Mouse (Mus musculus): ENCODE measurements around the gene Htt.

DNA sequence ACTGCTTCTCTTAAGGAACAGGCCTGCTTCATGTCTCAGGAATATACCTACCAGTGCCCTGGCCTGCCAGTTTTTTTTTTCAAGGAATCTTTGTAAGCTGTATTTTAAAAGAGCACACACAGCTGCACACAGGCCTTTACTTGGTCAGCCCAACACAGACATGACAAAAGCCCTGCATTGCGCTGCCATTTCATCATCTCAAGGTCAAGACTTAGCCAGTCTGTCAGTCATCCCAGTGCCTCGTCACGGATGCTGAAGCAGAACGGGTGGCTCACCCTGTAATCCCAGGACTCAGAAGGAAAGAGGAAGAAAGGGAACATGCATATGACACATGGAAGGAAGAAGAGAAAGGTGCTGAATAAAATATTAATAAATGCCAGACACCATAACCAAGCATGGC is 166.1 kb downstream of the Htt start:
- TF ChIP-seq POLR2A (IDR thresholded peaks at IDR 0.05; ENCODE audit: extremely low read depth, insufficient read depth, low read length) (no peak), CTCF (IDR thresholded peaks at IDR 0.05; ENCODE audit: low read depth, low read length) (no peak)

Measured in liver, adult 2 months (tissue).